Mouse (Mus musculus): ENCODE data around the gene Cyp2w1. TPM values are rescaled to one million over a fixed set of nuclear protein-coding genes. Genes with fewer than 3 reads are reported as not detected.

Gene Cyp2w1
- polyA plus RNA-seq, 1 experiment from 2014 or later, result 18.1 TPM

- peaks cover 5% of the 10 kb centered on the region for H3K4me1 ChIP-seq (replicated peaks; ENCODE audit: control insufficient read depth, insufficient read depth, low read length)
- peaks cover 8% of the 10 kb centered on the region; the same call in 1 of the 2 replicates for H3K36me3 ChIP-seq (ENCODE audit: control insufficient read depth, insufficient read depth)
- no peak for TF ChIP-seq CTCF (IDR thresholded peaks at IDR 0.05; ENCODE audit: low read depth)
- H3K4me3 ChIP-seq (ENCODE audit: low read depth, low read length), result no peak overlapping the region
- H3K9ac ChIP-seq (ENCODE audit: low read depth, low read length), result no peak overlapping the region
- no peaks in the 10 kb centered on the region for H3K9me3 ChIP-seq (ENCODE audit: control insufficient read depth)
- no peaks in the 10 kb centered on the region for H3K27me3 ChIP-seq (replicated peaks; ENCODE audit: control insufficient read depth, insufficient read depth, low read length)
- H3K4me2 ChIP-seq (replicated peaks; ENCODE audit: low read depth), result no peak overlapping the region
- 91% methylated on average over 37 of the region's 37 CpGs for WGBS
- no peak overlapping the region for H3K27ac ChIP-seq (ENCODE audit: low read depth, low read length)
- no peak for ATAC-seq
These were observed 40.1 kb downstream of the Cyp2w1 start for GRCm38 (mm10) chr5:139392219-139393196.

DNA sequence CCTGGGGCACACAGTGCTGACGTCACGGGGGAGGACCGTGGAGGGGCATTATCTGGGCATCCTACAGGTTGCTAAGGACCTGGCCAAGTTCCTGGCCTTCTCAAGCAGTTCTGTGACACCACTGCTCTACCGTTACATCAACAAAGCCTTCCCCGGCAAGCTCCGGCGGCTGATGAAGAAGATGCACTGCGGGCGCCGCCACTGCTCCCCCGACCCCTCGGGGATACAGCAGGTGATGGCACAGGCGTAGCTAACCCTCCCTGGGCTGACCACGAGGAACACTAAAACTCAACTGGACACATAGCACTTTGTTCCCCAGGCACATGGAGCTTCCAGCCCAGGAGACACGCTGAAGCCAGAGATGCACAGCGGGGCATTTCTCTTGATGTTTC is 40.8 kb downstream of the Cyp2w1 start:
- Histone ChIP-seq H3K4me1 (replicated peaks; ENCODE audit: control insufficient read depth, insufficient read depth, low read length) (peaks cover 5% of the 10 kb centered on the region), H3K36me3 (ENCODE audit: control insufficient read depth, insufficient read depth) (peaks cover 8% of the 10 kb centered on the region; the same call in 1 of the 2 replicates), H3K9me3 (ENCODE audit: control insufficient read depth) (no peaks in the 10 kb centered on the region), H3K27ac (ENCODE audit: low read depth, low read length) (no peak overlapping the region), H3K27me3 (replicated peaks; ENCODE audit: control insufficient read depth, insufficient read depth, low read length) (no peaks in the 10 kb centered on the region), H3K4me3 (ENCODE audit: low read depth, low read length) (no peak overlapping the region), H3K4me2 (replicated peaks; ENCODE audit: low read depth) (no peak overlapping the region), H3K9ac (ENCODE audit: low read depth, low read length) (no peak overlapping the region)
- WGBS, result 91% methylated on average over 16 of the region's 16 CpGs
- ATAC-seq, result no peak
- no peak for TF ChIP-seq CTCF (IDR thresholded peaks at IDR 0.05; ENCODE audit: low read depth)

- no peak for TF ChIP-seq CTCF (IDR thresholded peaks at IDR 0.05; ENCODE audit: low read depth)
- peaks cover 5% of the 10 kb centered on the region for H3K4me1 ChIP-seq (replicated peaks; ENCODE audit: control insufficient read depth, insufficient read depth, low read length)
- H3K27me3 ChIP-seq (replicated peaks; ENCODE audit: control insufficient read depth, insufficient read depth, low read length), result no peaks in the 10 kb centered on the region
- no peak overlapping the region for H3K4me3 ChIP-seq (ENCODE audit: low read depth, low read length)
- ATAC-seq, result no peak
- H3K9me3 ChIP-seq (ENCODE audit: control insufficient read depth), result no peaks in the 10 kb centered on the region
- no peak overlapping the region for H3K4me2 ChIP-seq (replicated peaks; ENCODE audit: low read depth)
- no peak overlapping the region for H3K27ac ChIP-seq (ENCODE audit: low read depth, low read length)
- H3K36me3 ChIP-seq (ENCODE audit: control insufficient read depth, insufficient read depth), result peaks cover 8% of the 10 kb centered on the region; the same call in 1 of the 2 replicates
- no peak overlapping the region for H3K9ac ChIP-seq (ENCODE audit: low read depth, low read length)
- 80% methylated on average over 7 of the region's 7 CpGs for WGBS
These were observed 42.0 kb downstream of the Cyp2w1 start for GRCm38 (mm10) chr5:139394399-139394798.

DNA sequence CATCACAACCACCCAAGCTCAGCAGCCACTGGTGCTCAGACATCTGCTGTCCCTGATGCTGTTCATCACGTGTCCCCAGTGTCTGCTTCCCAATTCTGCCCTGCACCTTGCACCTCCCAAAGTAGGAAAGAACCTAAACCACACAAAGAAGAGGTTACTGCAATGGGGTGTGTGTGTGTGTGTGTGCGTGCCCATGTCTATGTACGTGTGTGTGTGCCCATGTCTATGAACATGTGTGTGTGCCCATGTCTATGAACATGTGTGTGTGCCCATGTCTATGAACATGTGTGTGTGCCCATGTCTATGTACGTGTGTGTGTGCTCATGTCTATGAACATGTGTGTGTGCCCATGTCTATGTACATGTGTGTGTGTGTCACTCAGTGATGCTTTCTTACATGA is 43.1 kb downstream of the Cyp2w1 start:
- Histone ChIP-seq H3K4me3 (ENCODE audit: low read depth, low read length) (no peak overlapping the region), H3K36me3 (ENCODE audit: control insufficient read depth, insufficient read depth) (peaks cover 8% of the 10 kb centered on the region; the same call in 1 of the 2 replicates), H3K27me3 (replicated peaks; ENCODE audit: control insufficient read depth, insufficient read depth, low read length) (no peaks in the 10 kb centered on the region), H3K27ac (ENCODE audit: low read depth, low read length) (no peak overlapping the region), H3K4me1 (replicated peaks; ENCODE audit: control insufficient read depth, insufficient read depth, low read length) (no peaks in the 10 kb centered on the region), H3K9me3 (ENCODE audit: control insufficient read depth) (no peaks in the 10 kb centered on the region), H3K9ac (ENCODE audit: low read depth, low read length) (no peak overlapping the region), H3K4me2 (replicated peaks; ENCODE audit: low read depth) (no peak overlapping the region)
- TF ChIP-seq CTCF (IDR thresholded peaks at IDR 0.05; ENCODE audit: low read depth), result no peak
- no peak for ATAC-seq
- 93% methylated on average over 4 of the region's 4 CpGs for WGBS

GRCm38 (mm10) chr5:139397359-139397916 is 45.0 kb downstream of the Cyp2w1 start:
- Histone ChIP-seq H3K4me3 (ENCODE audit: low read depth, low read length) (no peak overlapping the region), H3K4me1 (replicated peaks; ENCODE audit: control insufficient read depth, insufficient read depth, low read length) (no peaks in the 10 kb centered on the region), H3K27me3 (replicated peaks; ENCODE audit: control insufficient read depth, insufficient read depth, low read length) (no peaks in the 10 kb centered on the region), H3K4me2 (replicated peaks; ENCODE audit: low read depth) (no peak overlapping the region), H3K36me3 (ENCODE audit: control insufficient read depth, insufficient read depth) (peaks cover 6% of the 10 kb centered on the region; the same call in 1 of the 2 replicates), H3K9me3 (ENCODE audit: control insufficient read depth) (no peaks in the 10 kb centered on the region), H3K9ac (ENCODE audit: low read depth, low read length) (no peak overlapping the region), H3K27ac (ENCODE audit: low read depth, low read length) (no peak overlapping the region)
- TF ChIP-seq CTCF (IDR thresholded peaks at IDR 0.05; ENCODE audit: low read depth), result no peak
- 91% methylated on average over 4 of the region's 4 CpGs for WGBS
- ATAC-seq, result no peak

- Histone ChIP-seq H3K9ac (ENCODE audit: low read depth, low read length) (no peak overlapping the region), H3K9me3 (ENCODE audit: control insufficient read depth) (no peaks in the 10 kb centered on the region), H3K4me3 (ENCODE audit: low read depth, low read length) (no peak overlapping the region), H3K27me3 (replicated peaks; ENCODE audit: control insufficient read depth, insufficient read depth, low read length) (no peaks in the 10 kb centered on the region), H3K4me2 (replicated peaks; ENCODE audit: low read depth) (no peak overlapping the region), H3K27ac (ENCODE audit: low read depth, low read length) (no peak overlapping the region), H3K36me3 (ENCODE audit: control insufficient read depth, insufficient read depth) (no peaks in the 10 kb centered on the region; the same call in 1 of the 2 replicates), H3K4me1 (replicated peaks; ENCODE audit: control insufficient read depth, insufficient read depth, low read length) (no peaks in the 10 kb centered on the region)
- peak; percentile 58 for ATAC-seq
- WGBS, result 35% methylated on average over 5 of the region's 5 CpGs
- peak; percentile 93 for TF ChIP-seq CTCF (IDR thresholded peaks at IDR 0.05; ENCODE audit: low read depth)
These were observed 45.7 kb downstream of the Cyp2w1 start for GRCm38 (mm10) chr5:139397959-139398753.
